Mouse (Mus musculus) activated CD4-positive, CD25-positive, alpha-beta regulatory T cell, adult 9 weeks (primary cell): ENCODE measurements around the gene Adcy1. TPM values are rescaled to one million over a fixed set of nuclear protein-coding genes. Genes with fewer than 3 reads are reported as not detected.

Source experiments
- polyA plus RNA-seq: library from polyadenylated mRNA; unstranded; fragments of 100-300 nt; shearing (Covaris generic); gene quantifications from one replicate; pipeline ENCODE4 v1.2.1, GENCODE M21; 2017

Gene Adcy1
- polyA plus RNA-seq, result 0.13 TPM

GRCm38 (mm10) chr11:7063001-7063584 is at the start of gene Adcy1:
Gene Adcy1, plus strand, starts transcription at chr11:7063489.

GRCm38 (mm10) chr11:7188469-7188868 is 125.2 kb downstream of the Adcy1 start, which contains the start of gene Gm11985:
Gene Gm11985, minus strand, starts transcription at chr11:7188569.

DNA sequence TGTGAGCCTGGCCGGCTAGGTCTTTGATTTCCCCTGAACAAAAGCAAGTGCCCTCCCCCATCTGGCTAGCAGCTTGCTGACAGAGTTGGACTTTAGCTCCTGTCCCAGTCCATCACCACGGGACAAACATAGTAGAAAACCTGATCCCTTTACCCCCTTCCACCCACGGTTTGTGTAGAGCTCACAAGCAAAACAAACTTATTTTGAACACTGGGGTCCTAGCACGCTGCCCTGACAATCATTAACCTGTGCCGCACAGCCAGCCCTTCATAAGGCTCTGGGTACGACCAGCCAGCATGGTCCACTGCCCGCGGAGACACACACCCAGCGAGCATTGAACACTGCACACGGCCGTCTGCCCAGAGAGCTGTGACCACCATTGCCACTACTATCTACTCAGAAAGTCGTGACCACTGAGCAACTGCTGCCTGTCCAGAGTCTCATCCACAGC is 134.2 kb downstream of the Adcy1 start, which contains the start of gene Igfbp1:
TSS of gene Igfbp1 (plus strand) at position 292 of the 451 bp plus-strand sequence.

GRCm38 (mm10) chr11:7213501-7214341 is 150.4 kb downstream of the Adcy1 start, which contains the start of gene Igfbp3:
Gene Igfbp3, minus strand, starts transcription at chr11:7213923.

Other genes starting within 250 kb of the Adcy1 start
- not detected for gene Gm11983, start 225.8 kb upstream of the Adcy1 start, polyA plus RNA-seq
- not detected for gene Gm11985, start 125.1 kb downstream of the Adcy1 start, polyA plus RNA-seq
- gene Igfbp1, start 134.3 kb downstream of the Adcy1 start, polyA plus RNA-seq, result not detected
- not detected for gene Igfbp3, start 150.4 kb downstream of the Adcy1 start, polyA plus RNA-seq